Mouse (Mus musculus) brain, embryonic 14.5 days (tissue): ENCODE results near the gene Map7d1.

Experiments
- CTCF ChIP-seq: fragments of 200-500 bp; IDR thresholded peaks from 2 replicates; pipeline ENCODE4 v1.5.1; 2012; ENCODE audit warnings: inconsistent platforms, mild to moderate bottlenecking, moderate library complexity, borderline replicate concordance; ENCODE audit not compliant: insufficient read depth, insufficient read length; ENCODE audit errors: extremely low read depth
- POLR2A ChIP-seq: fragments of 200-500 bp; IDR thresholded peaks from 2 replicates; pipeline ENCODE4 v1.6.1; 2012; ENCODE audit warnings: mild to moderate bottlenecking, inconsistent platforms, borderline replicate concordance; ENCODE audit not compliant: poor library complexity, insufficient read depth, insufficient read length, severe bottlenecking; ENCODE audit errors: extremely low read depth

DNA sequence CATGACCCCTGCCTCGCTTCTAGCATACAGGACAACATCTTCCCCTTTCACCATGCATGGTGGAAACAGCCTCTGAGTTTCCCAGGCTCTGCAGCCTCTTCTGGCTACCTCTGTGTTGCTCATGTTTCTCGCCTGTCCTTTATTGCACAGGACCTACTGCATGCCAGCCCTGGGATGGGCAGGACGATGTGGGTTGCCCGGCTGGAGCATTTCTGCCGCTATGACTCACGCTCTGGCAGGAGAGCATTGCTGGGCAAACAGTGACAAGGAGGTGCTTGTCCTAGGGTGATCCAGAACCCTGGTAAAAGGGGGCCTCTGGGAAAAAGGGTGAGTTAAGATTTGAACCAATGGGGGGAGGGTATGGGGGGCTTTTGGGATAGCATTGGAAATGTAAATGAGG is 38.4 kb downstream of the Map7d1 start:
- TF ChIP-seq CTCF: no peak
- TF ChIP-seq POLR2A: no peak
